Mouse (Mus musculus): ENCODE data around the gene Zfp169.

DNA sequence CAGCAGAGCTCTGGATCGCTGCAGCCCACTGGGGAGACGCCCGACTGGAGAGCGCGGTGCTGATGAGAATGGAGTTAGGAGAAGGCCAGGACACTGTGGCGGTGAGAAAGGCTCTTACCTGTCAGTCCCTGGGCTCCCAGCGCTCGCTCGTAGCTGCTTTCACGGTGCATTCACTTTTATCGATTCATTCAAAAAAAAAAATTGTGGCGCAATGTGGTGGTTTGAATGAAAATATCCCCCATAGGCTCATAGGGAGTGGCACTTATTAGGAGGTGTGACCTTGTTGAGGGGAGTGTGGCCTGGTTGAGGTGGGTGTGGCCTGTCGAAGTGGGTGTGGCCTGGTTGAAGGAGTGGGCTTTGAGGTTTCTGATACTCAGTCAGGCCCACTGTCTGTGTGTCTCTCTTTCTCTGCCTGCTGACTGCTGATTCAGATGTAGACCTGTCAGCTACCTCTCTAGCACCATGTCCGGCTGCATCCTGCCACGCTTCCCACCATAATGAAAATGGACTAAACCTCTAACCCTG lies 44.5 kb downstream of the Zfp169 start:
- TF ChIP-seq MAX (IDR thresholded peaks at IDR 0.05) (no peak), USF1 (IDR thresholded peaks at IDR 0.05; ENCODE audit: low read depth) (no peak), CTCF (IDR thresholded peaks at IDR 0.05; ENCODE audit: control insufficient read depth, insufficient read depth, insufficient read length) (no peak), CEBPB (IDR thresholded peaks at IDR 0.05; ENCODE audit: low read depth) (no peak), MYOG (IDR thresholded peaks at IDR 0.05; ENCODE audit: control insufficient read depth, extremely low read depth, insufficient read length) (no peak), MYOD1 (IDR thresholded peaks at IDR 0.05; ENCODE audit: control insufficient read depth, insufficient read length, low read depth) (no peak)
